Mouse (Mus musculus): Measurements from ENCODE around the gene Hbb-bh1.
"Not testable (repeated sequence)": the region's sequence is repeated elsewhere in the genome, so short reads cannot be mapped to it uniquely, and the experiment has no call there.

Gene Hbb-bh1

GRCm38 (mm10) chr7:103812174-103812573 is 30.8 kb downstream of the Hbb-bh1 start:
- no peak for DNase-seq (ENCODE audit: low read depth)

- DNase-seq (ENCODE audit: low read depth): no peak
Observed at GRCm38 (mm10) chr7:103811223-103811845, 31.6 kb downstream of the Hbb-bh1 start.

GRCm38 (mm10) chr7:103810746-103811145 is 32.2 kb downstream of the Hbb-bh1 start:
- no peak for DNase-seq (ENCODE audit: low read depth)

GRCm38 (mm10) chr7:103810296-103810695 is 32.7 kb downstream of the Hbb-bh1 start:
- DNase-seq (ENCODE audit: low read depth): no peak

GRCm38 (mm10) chr7:103809801-103810155 is 33.2 kb downstream of the Hbb-bh1 start:
- no peak for DNase-seq (ENCODE audit: low read depth)

- DNase-seq (ENCODE audit: low read depth): no peak
Observed at GRCm38 (mm10) chr7:103808971-103809800, 33.8 kb downstream of the Hbb-bh1 start.

GRCm38 (mm10) chr7:103808120-103808519 is 34.8 kb downstream of the Hbb-bh1 start:
- DNase-seq (ENCODE audit: low read depth): not testable (repeated sequence)

GRCm38 (mm10) chr7:103806856-103807255 is 36.1 kb downstream of the Hbb-bh1 start:
- peak; percentile 57 for DNase-seq (ENCODE audit: low read depth)

- peak; percentile 2 for DNase-seq (ENCODE audit: low read depth)
Observed at GRCm38 (mm10) chr7:103792669-103793388, 50.1 kb downstream of the Hbb-bh1 start.

- no peak for DNase-seq (ENCODE audit: low read depth)
Observed at GRCm38 (mm10) chr7:103791721-103792120, 51.2 kb downstream of the Hbb-bh1 start, which contains the start of gene Olfr67. Olfr67 (minus strand) TSS chr7:103791821.

Data from naive thymus-derived CD4-positive, alpha-beta T cell, adult 2 months (primary cell).